13 mouse cellular contexts compared by ENCODE assay signal in genomic region chr2:165825261-165825900, GRCm38 (mm10).
DNase-seq lines count a peak whose midpoint lies in the region; ATAC-seq and TF ChIP-seq lines count a peak whose summit lies in the region.
"Had no signal": no experiment of that assay in that cellular context is flagged by ENCODE, and none has a peak within 500 bp of the region (broad histone marks: within the 10 kb centered on the region; RNA-seq: fewer than 3 reads in every experiment).

No protein-coding gene starts in this region.

- H3K9ac ChIP-seq in heart, embryonic 12.5 days = no peak overlapping the region
- no peak overlapping the region for H3K9ac ChIP-seq in midbrain, embryonic 11.5 days (ENCODE audit: low read length)
- H3K9ac ChIP-seq in midbrain, postnatal 0 days (replicated peaks; ENCODE audit: low read length, poor library complexity, severe bottlenecking) = no peak overlapping the region
- H3K9ac ChIP-seq in hindbrain, embryonic 13.5 days = no peak overlapping the region
- no peak overlapping the region for H3K9ac ChIP-seq in neural tube, embryonic 15.5 days (replicated peaks)
- H3K9ac ChIP-seq in intestine, postnatal 0 days (ENCODE audit: low read depth, low read length) = no peak overlapping the region
- H3K9ac ChIP-seq: heart, embryonic 15.5 days; stomach, embryonic 15.5 days had no signal

- H3K4me2 ChIP-seq in heart, embryonic 12.5 days = no peak overlapping the region
- no peak overlapping the region for H3K4me2 ChIP-seq in midbrain, embryonic 11.5 days
- H3K4me2 ChIP-seq in midbrain, postnatal 0 days (ENCODE audit: low read depth, low read length, poor library complexity, severe bottlenecking) = no peak overlapping the region
- no peak overlapping the region for H3K4me2 ChIP-seq in hindbrain, embryonic 13.5 days
- H3K4me2 ChIP-seq in neural tube, embryonic 15.5 days = no peak overlapping the region
- H3K4me2 ChIP-seq in intestine, postnatal 0 days (replicated peaks; ENCODE audit: low read depth) = no peak overlapping the region
- H3K4me2 ChIP-seq: heart, embryonic 15.5 days; liver, embryonic 11.5 days; stomach, embryonic 15.5 days had no signal

- 0 out of 2 replicates have a peak, but pooled peaks have one; percentile 8 for ATAC-seq in heart, embryonic 12.5 days (ENCODE audit: insufficient number of reproducible peaks, low FRiP score)
- ATAC-seq in midbrain, embryonic 11.5 days (ENCODE audit: low FRiP score) = peak; percentile 35; the same call in 1 of the 2 replicates
- no peak for ATAC-seq in midbrain, postnatal 0 days (ENCODE audit: low FRiP score)
- no peak for ATAC-seq in hindbrain, embryonic 13.5 days (ENCODE audit: low FRiP score)
- ATAC-seq in neural tube, embryonic 15.5 days (ENCODE audit: low FRiP score) = no peak
- no peak for ATAC-seq in intestine, postnatal 0 days
- ATAC-seq: CD4-positive, CD25-positive, alpha-beta regulatory T cell, adult 4 months had no signal

- DNase-seq in heart, postnatal 4 days = no peak
- no peak for DNase-seq in midbrain, embryonic 11.5 days (ENCODE audit: low spot score, missing footprints)
- DNase-seq in midbrain, postnatal 0 days (ENCODE audit: low spot score) = no peak

- H3K27me3 ChIP-seq in heart, embryonic 12.5 days (replicated peaks) = no peaks in the 10 kb centered on the region
- no peaks in the 10 kb centered on the region for H3K27me3 ChIP-seq in midbrain, embryonic 11.5 days (ENCODE audit: control insufficient read depth, insufficient read depth, low read length)
- no peaks in the 10 kb centered on the region for H3K27me3 ChIP-seq in midbrain, postnatal 0 days (ENCODE audit: insufficient read depth, low read length)
- no peaks in the 10 kb centered on the region for H3K27me3 ChIP-seq in hindbrain, embryonic 13.5 days
- no peaks in the 10 kb centered on the region for H3K27me3 ChIP-seq in neural tube, embryonic 15.5 days (replicated peaks)
- H3K27me3 ChIP-seq in intestine, postnatal 0 days (replicated peaks; ENCODE audit: control insufficient read depth, insufficient read depth, low read length) = no peaks in the 10 kb centered on the region
- H3K27me3 ChIP-seq: heart, embryonic 15.5 days; megakaryocyte, embryonic 14.5 days; stomach, embryonic 15.5 days had no signal

- H3K27ac ChIP-seq in heart, embryonic 12.5 days (ENCODE audit: poor library complexity, severe bottlenecking) = no peak overlapping the region
- H3K27ac ChIP-seq in midbrain, embryonic 11.5 days (ENCODE audit: low read depth, low read length) = no peak overlapping the region; the same call in 1 of the 2 replicates
- H3K27ac ChIP-seq in midbrain, postnatal 0 days (ENCODE audit: low read depth, low read length) = no peak overlapping the region
- peak overlapping the region; percentile 62 for H3K27ac ChIP-seq in hindbrain, embryonic 13.5 days
- H3K27ac ChIP-seq in neural tube, embryonic 15.5 days (replicated peaks) = peak overlapping the region; percentile 9; the same call in 1 of the 2 replicates
- H3K27ac ChIP-seq in intestine, postnatal 0 days (ENCODE audit: low read depth, low read length) = no peak overlapping the region
- H3K27ac ChIP-seq: embryonic facial prominence, embryonic 10.5 days; heart, embryonic 15.5 days; stomach, embryonic 15.5 days had no signal

- H3K36me3 ChIP-seq in heart, embryonic 12.5 days = peaks cover 93% of the 10 kb centered on the region
- peaks cover 17% of the 10 kb centered on the region for H3K36me3 ChIP-seq in midbrain, embryonic 11.5 days (ENCODE audit: control insufficient read depth, insufficient read depth, low read length)
- H3K36me3 ChIP-seq in midbrain, postnatal 0 days (ENCODE audit: insufficient read depth, low read length) = peaks cover 43% of the 10 kb centered on the region
- H3K36me3 ChIP-seq in hindbrain, embryonic 13.5 days = peaks cover 83% of the 10 kb centered on the region
- peaks cover 68% of the 10 kb centered on the region for H3K36me3 ChIP-seq in neural tube, embryonic 15.5 days
- H3K36me3 ChIP-seq in intestine, postnatal 0 days (ENCODE audit: control insufficient read depth, insufficient read depth) = peaks cover 93% of the 10 kb centered on the region

- no peak overlapping the region for H3K4me3 ChIP-seq in heart, embryonic 12.5 days
- H3K4me3 ChIP-seq in midbrain, embryonic 11.5 days (ENCODE audit: low read depth, low read length) = no peak overlapping the region
- H3K4me3 ChIP-seq in midbrain, postnatal 0 days (ENCODE audit: low read depth, low read length) = no peak overlapping the region
- no peak overlapping the region for H3K4me3 ChIP-seq in hindbrain, embryonic 13.5 days
- H3K4me3 ChIP-seq in neural tube, embryonic 15.5 days (replicated peaks) = no peak overlapping the region
- H3K4me3 ChIP-seq in intestine, postnatal 0 days (ENCODE audit: low read depth, low read length) = no peak overlapping the region
- H3K4me3 ChIP-seq: embryonic facial prominence, embryonic 10.5 days; heart, embryonic 15.5 days; megakaryocyte, embryonic 14.5 days; stomach, embryonic 15.5 days had no signal

- TF ChIP-seq CTCF in midbrain, postnatal 0 days (IDR thresholded peaks at IDR 0.05) = no peak
- TF ChIP-seq CTCF in intestine, postnatal 0 days (IDR thresholded peaks at IDR 0.05; ENCODE audit: low read depth) = no peak

- peaks cover 14% of the 10 kb centered on the region for H3K4me1 ChIP-seq in heart, embryonic 12.5 days (replicated peaks)
- no peaks in the 10 kb centered on the region for H3K4me1 ChIP-seq in midbrain, embryonic 11.5 days (ENCODE audit: control insufficient read depth, insufficient read depth, low read length)
- no peaks in the 10 kb centered on the region for H3K4me1 ChIP-seq in midbrain, postnatal 0 days (ENCODE audit: insufficient read depth, low read length)
- H3K4me1 ChIP-seq in hindbrain, embryonic 13.5 days (replicated peaks) = peaks cover 29% of the 10 kb centered on the region
- H3K4me1 ChIP-seq in neural tube, embryonic 15.5 days = peaks cover 30% of the 10 kb centered on the region
- no peaks in the 10 kb centered on the region for H3K4me1 ChIP-seq in intestine, postnatal 0 days (replicated peaks; ENCODE audit: control insufficient read depth, insufficient read depth, low read length)
- H3K4me1 ChIP-seq: stomach, embryonic 15.5 days had no signal

- WGBS in heart, embryonic 12.5 days = 89% methylated on average over 17 of the region's 17 CpGs
- WGBS in midbrain, embryonic 11.5 days = 89% methylated on average over 17 of the region's 17 CpGs
- 85% methylated on average over 17 of the region's 17 CpGs for WGBS in midbrain, postnatal 0 days
- WGBS in hindbrain, embryonic 13.5 days = 86% methylated on average over 17 of the region's 17 CpGs
- WGBS in neural tube, embryonic 15.5 days = 84% methylated on average over 17 of the region's 17 CpGs
- 93% methylated on average over 17 of the region's 17 CpGs for WGBS in intestine, postnatal 0 days

- H3K9me3 ChIP-seq in heart, embryonic 12.5 days (replicated peaks) = no peaks in the 10 kb centered on the region
- H3K9me3 ChIP-seq in midbrain, embryonic 11.5 days (ENCODE audit: control insufficient read depth, low read length) = no peaks in the 10 kb centered on the region
- H3K9me3 ChIP-seq in midbrain, postnatal 0 days (ENCODE audit: low read length) = no peaks in the 10 kb centered on the region
- H3K9me3 ChIP-seq in hindbrain, embryonic 13.5 days = no peaks in the 10 kb centered on the region
- no peaks in the 10 kb centered on the region for H3K9me3 ChIP-seq in neural tube, embryonic 15.5 days (replicated peaks)
- no peaks in the 10 kb centered on the region for H3K9me3 ChIP-seq in intestine, postnatal 0 days (ENCODE audit: control insufficient read depth)
- H3K9me3 ChIP-seq: embryonic facial prominence, embryonic 10.5 days; heart, embryonic 15.5 days; megakaryocyte, embryonic 14.5 days; stomach, embryonic 15.5 days had no signal

Comparison
In these comparisons a context has a peak if more than half of its experiments do, and no peak if none do; other contexts are left out.
1. ATAC-seq: peak in heart, embryonic 12.5 days (single experiment) and midbrain, embryonic 11.5 days (single experiment); none in midbrain, postnatal 0 days (single experiment), hindbrain, embryonic 13.5 days (single experiment), neural tube, embryonic 15.5 days (single experiment) and intestine, postnatal 0 days (single experiment).
2. H3K27ac ChIP-seq: peak in hindbrain, embryonic 13.5 days (single experiment) and neural tube, embryonic 15.5 days (single experiment); none in heart, embryonic 12.5 days (single experiment), midbrain, embryonic 11.5 days (single experiment), midbrain, postnatal 0 days (single experiment) and intestine, postnatal 0 days (single experiment).